Mouse (Mus musculus) embryo, embryonic 10 days (tissue): ENCODE data around the gene Mast2.

Source experiments
- DNase-seq: peaks from one replicate; pipeline ENCODE4 v3.0.0-alpha.2; 2015; ENCODE audit warnings: low spot score

The Mast2 gene

GRCm38 (mm10) chr4:116464126-116464981, at the start of gene Mast2:
Gene Mast2, minus strand, starts transcription at chr4:116464183.
- DNase-seq = peak; percentile 91

DNA sequence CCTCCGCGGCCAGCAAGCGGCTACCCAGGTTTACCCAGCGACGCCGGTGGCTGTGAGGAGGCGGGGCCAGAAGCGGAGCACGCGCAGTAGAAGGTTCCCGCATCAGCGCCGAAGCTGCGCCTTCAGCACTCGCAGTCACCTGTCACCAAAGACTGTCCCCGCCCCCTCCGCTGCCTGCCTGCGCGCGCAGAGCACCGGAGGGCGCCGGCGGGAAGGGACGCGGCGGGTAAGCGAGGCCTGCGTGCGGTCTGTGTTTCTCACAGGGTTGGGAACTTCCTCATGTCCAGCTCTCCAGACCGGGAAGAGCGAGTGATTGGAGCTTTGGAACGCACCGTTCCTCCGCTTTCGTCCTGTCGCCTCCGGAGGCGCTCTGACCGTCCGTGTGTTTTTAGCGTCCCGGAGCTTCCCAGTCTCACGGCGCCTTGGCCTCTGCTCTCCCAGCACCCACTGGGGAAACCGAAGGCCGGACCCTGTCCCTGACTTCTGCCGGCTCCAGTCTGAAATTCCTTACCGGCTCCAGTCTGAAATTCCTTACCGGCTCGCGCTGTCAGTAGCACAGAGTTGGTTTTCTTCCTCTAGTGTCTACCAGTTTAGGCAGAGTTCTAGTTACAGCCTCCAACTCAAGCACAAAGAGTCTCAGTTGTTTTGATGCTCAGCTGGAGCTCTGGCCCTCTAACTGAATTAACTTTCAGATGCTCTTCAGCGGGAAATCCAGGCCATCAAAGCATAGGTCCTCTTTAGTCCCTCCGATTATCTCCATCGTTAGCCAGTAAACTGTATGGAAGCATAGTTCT, 43.6 kb upstream of the Mast2 start, which contains the start of gene Ipp:
TSS of gene Ipp (plus strand) at position 125 of the 794 bp plus-strand sequence.
- DNase-seq = peak; percentile 97

- DNase-seq = no peak
Measured at GRCm38 (mm10) chr4:116506886-116507424, 43.0 kb upstream of the Mast2 start.

DNA sequence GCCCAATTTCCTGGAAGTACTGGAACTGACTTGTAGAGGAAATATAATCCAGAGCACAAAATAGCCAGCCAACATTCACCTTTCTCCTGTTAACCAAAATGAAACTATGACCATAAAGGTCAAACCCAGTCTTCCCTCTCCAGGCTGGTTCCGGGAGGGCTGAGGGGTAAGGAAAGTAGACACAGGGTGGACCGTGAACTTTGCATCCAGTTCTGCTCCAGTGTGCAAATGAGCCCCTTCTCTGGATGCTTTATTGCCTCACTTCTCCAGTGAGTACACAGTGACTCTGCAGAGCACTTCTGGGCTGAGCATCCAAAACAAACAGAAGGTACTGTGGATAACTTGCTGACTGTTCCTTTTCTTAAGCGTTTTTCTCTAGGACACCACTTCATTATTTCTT, 36.0 kb upstream of the Mast2 start:
- DNase-seq = no peak

DNA sequence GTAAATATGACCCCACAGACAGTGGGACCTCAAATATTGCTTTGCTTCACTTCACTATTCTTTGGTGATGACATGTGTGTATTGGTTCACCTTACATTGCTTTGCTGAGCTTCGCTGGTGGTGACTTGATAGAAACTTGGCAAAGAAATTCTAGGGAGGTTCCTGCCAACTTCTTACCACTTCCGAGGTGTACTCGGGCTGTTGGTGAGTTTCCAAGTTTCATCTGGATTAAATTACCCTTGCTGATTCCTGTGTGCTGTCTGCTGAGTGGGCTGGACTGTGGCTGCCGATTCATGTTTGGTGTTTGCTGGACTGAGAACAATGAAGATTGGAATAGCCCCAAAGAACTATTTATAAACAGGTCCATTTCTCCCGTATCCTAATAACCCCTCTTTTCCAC, 29.7 kb upstream of the Mast2 start:
- no peak for DNase-seq

DNA sequence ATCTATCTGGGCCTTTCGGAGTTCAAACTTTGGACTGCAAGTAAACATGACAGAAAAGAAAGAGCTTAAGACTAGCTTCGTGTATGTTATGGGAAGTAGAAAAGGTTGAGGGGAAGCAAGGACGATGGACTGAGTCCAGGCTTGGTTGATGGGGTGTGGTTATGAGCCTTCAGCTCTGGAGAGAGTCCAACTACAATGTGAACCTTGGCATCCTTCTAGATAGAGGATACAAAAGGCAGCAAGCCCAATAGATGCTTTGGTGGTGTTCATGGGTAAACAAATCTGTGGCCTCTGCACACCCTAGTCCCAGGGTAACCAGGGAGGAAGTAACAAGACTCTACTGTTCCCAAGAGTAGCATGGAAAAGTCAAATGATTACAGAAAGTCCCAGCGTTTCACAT, 28.5 kb upstream of the Mast2 start:
- no peak for DNase-seq

- no peak for DNase-seq
Measured at GRCm38 (mm10) chr4:116491886-116492285, 27.9 kb upstream of the Mast2 start.

DNA sequence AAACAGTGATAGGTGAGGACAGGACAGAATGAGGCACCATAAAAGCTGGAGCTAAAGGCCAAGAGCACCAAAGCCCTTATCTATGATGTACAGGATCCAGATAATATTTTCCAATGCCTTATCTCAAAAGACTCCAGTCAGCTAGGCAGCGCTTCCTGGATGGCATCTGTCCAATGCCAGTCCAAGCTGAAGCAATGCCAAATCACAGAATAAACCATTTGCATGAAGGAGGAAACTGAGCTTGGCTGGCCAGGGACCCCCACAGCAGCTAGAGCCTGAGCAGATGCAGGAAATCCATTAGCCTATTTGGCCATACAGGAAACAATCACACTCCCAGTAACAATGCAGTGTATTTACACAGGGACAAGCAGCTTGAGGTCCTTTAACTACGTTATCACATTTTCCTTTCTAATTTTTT, 27.1 kb upstream of the Mast2 start:
- no peak for DNase-seq

- peak; percentile 24 for DNase-seq
Measured at GRCm38 (mm10) chr4:116483476-116483875, 19.5 kb upstream of the Mast2 start.

DNA sequence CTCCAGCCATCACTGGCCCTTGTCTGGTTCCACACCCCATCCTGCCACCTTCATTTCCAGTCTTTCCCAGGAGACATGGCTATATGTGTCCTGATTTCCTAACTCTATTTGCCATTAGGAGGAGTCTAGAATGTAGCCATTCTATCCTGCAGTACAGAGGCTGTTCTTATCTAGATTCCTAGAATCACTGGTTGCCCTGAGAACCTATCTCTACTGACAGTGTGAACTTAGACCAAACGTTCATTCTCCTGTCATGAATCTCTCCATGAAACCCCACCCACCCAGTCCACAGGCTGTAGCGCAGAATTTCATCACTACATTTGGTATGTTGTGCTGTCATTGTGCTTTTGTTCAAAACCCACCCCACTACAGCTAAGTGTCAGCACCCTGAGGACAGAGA, 17.3 kb upstream of the Mast2 start:
- DNase-seq = no peak

DNA sequence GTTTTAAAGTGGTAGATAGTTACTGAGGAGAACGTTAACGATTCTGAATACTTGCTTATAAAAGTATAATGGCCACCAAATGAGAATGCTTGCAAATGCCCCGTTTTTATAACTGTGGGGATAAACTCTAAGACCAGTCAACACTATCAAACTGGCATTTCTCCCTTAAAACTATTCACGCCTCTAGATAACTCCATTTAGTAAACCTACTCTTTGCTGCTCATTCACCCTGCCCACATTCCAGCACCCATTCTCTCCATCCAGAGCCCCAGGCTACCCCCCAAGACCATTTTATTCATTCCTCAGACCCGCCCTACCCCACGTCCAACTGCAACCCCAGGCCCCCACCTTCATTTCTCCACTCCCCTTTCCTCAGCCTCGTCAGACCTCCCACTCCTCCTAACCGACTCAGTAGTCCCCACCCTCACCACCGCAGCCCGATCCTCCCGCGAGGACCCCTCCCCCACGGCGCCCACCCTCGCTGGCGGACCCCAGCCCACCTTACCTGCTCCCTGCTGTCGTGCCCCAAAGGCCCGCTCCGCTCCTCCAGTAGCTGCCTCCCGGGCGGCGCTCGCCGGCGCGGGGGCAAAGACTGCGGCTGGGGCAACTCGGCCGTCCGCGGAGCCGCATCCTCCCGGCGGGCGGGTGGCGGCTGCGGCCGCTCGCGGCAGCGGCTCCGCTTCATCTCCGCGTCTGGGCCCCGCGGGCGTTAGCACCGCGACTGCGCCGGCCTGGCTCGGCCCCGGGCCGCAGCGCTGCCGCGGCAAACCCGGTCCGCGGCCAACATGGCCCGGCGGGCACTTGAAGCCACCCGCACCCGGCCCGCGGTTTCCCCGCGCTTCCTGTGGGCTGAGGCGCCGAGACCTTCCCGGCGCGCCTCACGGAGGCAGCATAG, 505 bp downstream of the Mast2 start:
- peak; percentile 57 for DNase-seq

DNA sequence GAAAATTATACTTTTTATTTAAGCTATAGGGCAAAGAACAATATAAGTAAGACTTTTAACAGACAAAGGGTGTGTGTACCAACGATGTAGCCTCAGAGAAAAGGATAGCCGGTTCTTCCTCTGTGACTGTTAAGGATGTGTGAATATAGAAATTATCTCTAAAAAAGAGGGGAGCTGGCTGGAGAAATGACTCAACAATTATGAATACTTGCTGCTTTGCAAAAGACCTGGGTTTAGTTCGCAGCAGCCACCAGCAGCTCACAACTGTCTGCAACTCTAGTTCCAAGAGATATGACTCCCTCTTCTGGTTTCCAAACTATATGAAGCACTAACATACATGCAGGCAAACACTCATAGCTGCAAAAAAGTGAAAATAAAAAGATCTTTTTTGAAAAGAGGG, 2.0 kb downstream of the Mast2 start:
- no peak for DNase-seq

GRCm38 (mm10) chr4:116451553-116451952, 12.4 kb downstream of the Mast2 start:
- DNase-seq = no peak

DNA sequence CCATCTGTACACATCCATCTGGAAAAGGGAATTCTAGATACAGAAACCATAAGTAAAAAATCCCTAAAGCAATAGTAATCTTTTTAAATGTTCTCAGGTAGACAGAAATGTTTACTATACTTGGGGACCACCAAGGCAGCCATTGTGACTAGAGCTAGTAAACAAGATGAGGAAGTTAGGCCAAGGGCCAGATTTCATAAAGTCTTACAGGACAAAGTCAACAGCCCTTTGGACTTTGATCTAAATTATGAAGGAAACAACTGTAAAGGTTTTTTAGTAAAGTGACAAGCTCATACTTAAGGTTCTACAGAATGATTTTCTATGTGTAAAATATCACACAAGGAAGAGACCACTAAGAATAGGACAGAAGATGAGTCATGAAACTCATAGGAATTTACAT, 14.0 kb downstream of the Mast2 start:
- no peak for DNase-seq

- DNase-seq = peak; percentile 78
Measured at GRCm38 (mm10) chr4:116448673-116449072, 15.3 kb downstream of the Mast2 start.

- no peak for DNase-seq
Measured at GRCm38 (mm10) chr4:116439383-116439782, 24.6 kb downstream of the Mast2 start.

- no peak for DNase-seq
Measured at GRCm38 (mm10) chr4:116438561-116438960, 25.4 kb downstream of the Mast2 start.

DNA sequence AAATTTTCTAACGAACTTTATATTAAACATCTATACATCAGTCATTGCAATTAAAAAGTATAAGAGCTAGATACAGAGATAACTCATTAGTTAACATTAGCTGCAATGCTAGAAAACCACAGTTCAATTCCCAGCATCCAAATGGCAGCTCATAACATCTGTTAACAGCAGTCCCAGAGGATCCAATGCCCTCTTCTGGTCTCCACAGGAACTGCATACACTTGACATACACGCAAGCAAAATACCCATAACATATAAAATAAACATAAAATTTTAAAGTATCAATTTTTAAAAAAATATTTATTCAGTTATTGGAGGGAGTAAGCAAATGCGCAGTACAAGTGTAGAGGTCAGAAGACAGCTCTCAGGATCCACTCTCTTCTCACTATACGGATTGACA, 28.4 kb downstream of the Mast2 start:
- no peak for DNase-seq

- no peak for DNase-seq
Measured at GRCm38 (mm10) chr4:116422186-116422585, 41.8 kb downstream of the Mast2 start.

DNA sequence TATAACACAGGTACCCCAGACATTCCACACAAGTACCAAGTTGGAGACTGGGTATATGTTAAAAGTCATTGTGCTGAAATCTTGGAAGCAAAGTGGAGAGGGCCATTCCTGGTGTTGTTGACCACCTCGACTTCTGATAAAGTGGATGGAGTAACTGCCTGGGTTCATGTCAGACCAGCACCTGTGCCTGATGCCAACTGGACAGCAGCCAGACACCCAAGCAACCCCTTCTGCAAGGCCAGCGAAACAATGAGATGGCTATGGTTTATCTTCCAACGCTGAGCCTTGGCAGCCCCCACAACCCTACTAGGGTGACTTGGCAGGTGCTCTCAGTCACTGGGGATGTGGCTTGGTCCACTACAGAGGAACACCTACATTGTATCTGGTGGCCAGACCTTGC, 42.8 kb downstream of the Mast2 start:
- DNase-seq = no peak

GRCm38 (mm10) chr4:116412993-116413392, 51.0 kb downstream of the Mast2 start:
- DNase-seq = no peak

DNA sequence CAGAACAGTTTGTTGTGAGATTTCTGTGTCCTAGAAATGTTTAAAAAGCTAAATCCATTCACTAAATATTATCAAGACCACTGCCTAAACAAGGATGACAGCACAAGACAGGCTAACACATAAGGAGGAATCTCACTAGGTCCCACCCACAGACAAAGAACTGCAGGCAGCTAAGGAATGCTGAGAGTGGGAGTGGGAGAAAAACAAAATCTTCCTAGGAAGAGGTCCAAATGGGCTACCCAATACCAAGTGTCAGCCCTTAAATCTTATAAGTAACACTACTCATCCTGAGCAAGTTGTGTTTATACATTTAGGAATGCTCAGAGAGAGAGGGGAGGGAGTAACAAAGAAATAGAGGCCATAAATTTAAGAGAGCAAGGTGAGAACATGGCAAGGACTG, 52.6 kb downstream of the Mast2 start:
- DNase-seq = no peak
